Mouse (Mus musculus): ENCODE measurements at regions not wholly inside any gene's neighbourhood (a gene's known extent, or its start where the extent isn't known, plus 50 kb on each side); places are given as distances from the start of the nearest gene placed in this dataset. TPM values are rescaled to one million over a fixed set of nuclear protein-coding genes. Genes with fewer than 3 reads are reported as not detected.

DNA sequence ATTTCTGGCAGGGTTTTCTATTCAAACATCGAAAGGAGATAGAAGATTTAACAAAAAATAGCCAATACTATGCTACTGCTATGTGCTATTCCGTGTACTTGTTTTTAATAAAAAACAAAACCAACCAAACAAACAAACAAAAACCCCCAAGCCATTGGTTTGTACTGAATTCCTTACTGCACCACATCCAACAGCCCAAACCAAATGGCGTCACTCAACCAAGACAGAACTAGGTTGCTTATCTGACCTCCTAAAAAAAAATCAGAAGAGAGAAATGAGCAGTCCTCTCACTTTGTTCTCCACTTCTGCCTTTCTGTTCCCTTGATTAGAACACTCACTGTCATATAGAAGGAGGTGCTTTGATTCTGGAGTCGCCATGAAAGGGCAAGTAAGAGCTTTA, 68.6 kb upstream of the Klf7 start:
- Histone ChIP-seq H3K27ac (ENCODE audit: low read depth) (no peak overlapping the region), H3K4me3 (ENCODE audit: low read depth, low read length) (no peak overlapping the region), H3K36me3 (replicated peaks; ENCODE audit: control insufficient read depth, insufficient read depth, low read length) (no peaks in the 10 kb centered on the region), H3K4me1 (ENCODE audit: control insufficient read depth, insufficient read depth) (peaks cover 16% of the 10 kb centered on the region), H3K9ac (replicated peaks; ENCODE audit: low read depth, low read length) (no peak overlapping the region), H3K4me2 (ENCODE audit: low read depth, low read length) (no peak overlapping the region), H3K27me3 (ENCODE audit: control insufficient read depth, insufficient read depth, low read length) (no peaks in the 10 kb centered on the region), H3K9me3 (replicated peaks; ENCODE audit: control insufficient read depth, low read length) (no peaks in the 10 kb centered on the region)
- no peak for ATAC-seq (ENCODE audit: insufficient read depth, low read depth)
- 76% methylated on average over 4 of the region's 4 CpGs for WGBS
- TF ChIP-seq EP300 (IDR thresholded peaks at IDR 0.05; ENCODE audit: low read depth), result no peak
- no peak for TF ChIP-seq CTCF (IDR thresholded peaks at IDR 0.05; ENCODE audit: low read depth)
- DNase-seq (ENCODE audit: low spot score), result no peak

DNA sequence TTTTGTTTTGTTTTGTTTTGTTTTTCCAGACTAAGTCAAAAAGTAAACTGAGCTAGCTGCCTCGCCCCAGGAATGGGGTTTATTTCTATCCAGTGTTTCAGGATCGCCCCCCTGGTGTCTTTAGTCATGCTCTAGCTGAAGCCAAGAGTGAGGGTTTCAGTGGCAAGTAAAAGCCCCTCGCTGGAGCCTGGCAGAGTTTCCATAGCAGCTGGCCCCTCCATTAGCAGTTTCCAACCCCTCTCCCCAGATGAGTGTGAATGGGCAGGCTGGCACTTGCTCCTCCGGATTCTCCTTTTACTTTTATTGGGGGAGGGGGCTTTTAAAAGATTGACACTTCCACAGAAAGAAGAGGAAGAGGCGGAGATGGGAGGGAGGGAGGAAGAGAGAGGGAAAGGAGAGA, 68.0 kb upstream of the Klf7 start:
- Histone ChIP-seq H3K9me3 (replicated peaks; ENCODE audit: control insufficient read depth, low read length) (no peaks in the 10 kb centered on the region), H3K4me1 (ENCODE audit: control insufficient read depth, insufficient read depth) (peaks cover 15% of the 10 kb centered on the region), H3K36me3 (replicated peaks; ENCODE audit: control insufficient read depth, insufficient read depth, low read length) (no peaks in the 10 kb centered on the region), H3K4me2 (ENCODE audit: low read depth, low read length) (no peak overlapping the region), H3K27me3 (ENCODE audit: control insufficient read depth, insufficient read depth, low read length) (no peaks in the 10 kb centered on the region), H3K9ac (replicated peaks; ENCODE audit: low read depth, low read length) (no peak overlapping the region), H3K27ac (ENCODE audit: low read depth) (no peak overlapping the region), H3K4me3 (ENCODE audit: low read depth, low read length) (no peak overlapping the region)
- TF ChIP-seq EP300 (IDR thresholded peaks at IDR 0.05; ENCODE audit: low read depth), result no peak
- TF ChIP-seq CTCF (IDR thresholded peaks at IDR 0.05; ENCODE audit: low read depth), result no peak
- 46% methylated on average over 5 of the region's 5 CpGs for whole genome bisulfite sequencing
- no peak for DNase-seq (ENCODE audit: low spot score)
- ATAC-seq (ENCODE audit: insufficient read depth, low read depth), result no peak

DNA sequence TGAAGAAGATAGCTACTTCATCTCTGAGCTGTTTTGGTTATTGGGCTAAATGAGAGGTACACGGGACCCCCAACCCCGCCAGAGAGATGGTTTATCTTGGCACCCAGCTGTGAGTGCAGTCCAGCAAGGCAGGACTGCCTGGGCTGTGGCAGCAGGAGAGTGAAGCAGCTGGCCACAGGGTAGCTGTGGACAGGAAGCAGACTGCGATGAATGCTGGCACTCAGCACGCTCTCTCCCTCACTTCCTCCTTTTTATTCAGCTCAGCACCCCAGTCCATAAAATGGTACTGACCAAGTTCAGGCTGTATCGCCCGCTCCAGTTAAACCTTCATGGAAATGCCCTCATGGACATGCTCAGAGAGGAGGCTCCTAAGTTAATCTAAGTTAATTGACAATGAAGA, 67.4 kb upstream of the Klf7 start:
- TF ChIP-seq EP300 (IDR thresholded peaks at IDR 0.05; ENCODE audit: low read depth) (no peak), CTCF (IDR thresholded peaks at IDR 0.05; ENCODE audit: low read depth) (no peak)
- no peaks in the 10 kb centered on the region for H3K27me3 ChIP-seq (ENCODE audit: control insufficient read depth, insufficient read depth, low read length)
- H3K27ac ChIP-seq (ENCODE audit: low read depth), result no peak overlapping the region
- H3K4me3 ChIP-seq (ENCODE audit: low read depth, low read length), result no peak overlapping the region
- 31% methylated on average over 6 of the region's 6 CpGs for WGBS
- H3K4me1 ChIP-seq (ENCODE audit: control insufficient read depth, insufficient read depth), result peaks cover 11% of the 10 kb centered on the region
- H3K4me2 ChIP-seq (ENCODE audit: low read depth, low read length), result no peak overlapping the region
- no peak for DNase-seq (ENCODE audit: low spot score)
- H3K36me3 ChIP-seq (replicated peaks; ENCODE audit: control insufficient read depth, insufficient read depth, low read length), result no peaks in the 10 kb centered on the region
- H3K9me3 ChIP-seq (replicated peaks; ENCODE audit: control insufficient read depth, low read length), result no peaks in the 10 kb centered on the region
- no peak overlapping the region for H3K9ac ChIP-seq (replicated peaks; ENCODE audit: low read depth, low read length)
- ATAC-seq (ENCODE audit: insufficient read depth, low read depth), result no peak

DNA sequence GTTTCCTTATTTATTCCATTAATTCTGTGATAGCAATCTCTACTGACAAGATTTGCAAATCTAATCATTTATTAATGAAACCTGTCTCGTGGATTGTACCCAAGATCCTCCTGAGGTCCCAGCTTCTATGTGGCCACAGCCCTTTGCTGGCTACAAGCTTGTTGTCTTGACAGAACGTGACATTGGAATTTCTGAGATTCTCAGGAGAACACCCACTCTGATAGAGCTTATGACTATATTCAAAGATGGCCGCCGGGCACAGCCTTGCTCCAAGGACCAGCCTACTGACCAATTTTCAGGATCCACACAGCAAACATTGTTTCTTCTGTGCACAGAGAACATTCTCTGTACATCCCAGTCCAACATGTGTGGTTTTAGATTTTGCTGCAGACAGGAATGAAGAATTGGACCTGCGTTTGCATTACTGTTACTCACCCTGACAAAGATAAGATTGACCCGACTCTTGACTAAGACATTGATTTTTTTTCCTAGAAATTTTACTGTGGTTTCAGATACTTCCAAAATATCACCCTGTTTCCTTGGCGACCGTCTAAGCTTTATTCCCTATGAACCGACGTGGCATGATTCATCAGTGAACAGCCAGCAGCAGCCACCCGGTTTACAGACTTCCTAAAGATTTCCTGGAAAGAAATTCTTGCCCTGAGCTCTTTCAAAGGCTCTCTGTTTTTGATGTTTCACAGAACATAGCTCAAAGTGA, 65.9 kb upstream of the Klf7 start:
- no peak overlapping the region for H3K4me2 ChIP-seq (ENCODE audit: low read depth, low read length)
- no peak overlapping the region for H3K27ac ChIP-seq (ENCODE audit: low read depth)
- WGBS, result 67% methylated on average over 11 of the region's 11 CpGs
- H3K9me3 ChIP-seq (replicated peaks; ENCODE audit: control insufficient read depth, low read length), result no peaks in the 10 kb centered on the region
- ATAC-seq (ENCODE audit: insufficient read depth, low read depth) (no peak), DNase-seq (ENCODE audit: low spot score) (no peak)
- no peaks in the 10 kb centered on the region for H3K36me3 ChIP-seq (replicated peaks; ENCODE audit: control insufficient read depth, insufficient read depth, low read length)
- H3K4me1 ChIP-seq (ENCODE audit: control insufficient read depth, insufficient read depth), result peaks cover 8% of the 10 kb centered on the region
- no peaks in the 10 kb centered on the region for H3K27me3 ChIP-seq (ENCODE audit: control insufficient read depth, insufficient read depth, low read length)
- no peak overlapping the region for H3K4me3 ChIP-seq (ENCODE audit: low read depth, low read length)
- TF ChIP-seq EP300 (IDR thresholded peaks at IDR 0.05; ENCODE audit: low read depth), result no peak
- no peak for TF ChIP-seq CTCF (IDR thresholded peaks at IDR 0.05; ENCODE audit: low read depth)
- H3K9ac ChIP-seq (replicated peaks; ENCODE audit: low read depth, low read length), result no peak overlapping the region

DNA sequence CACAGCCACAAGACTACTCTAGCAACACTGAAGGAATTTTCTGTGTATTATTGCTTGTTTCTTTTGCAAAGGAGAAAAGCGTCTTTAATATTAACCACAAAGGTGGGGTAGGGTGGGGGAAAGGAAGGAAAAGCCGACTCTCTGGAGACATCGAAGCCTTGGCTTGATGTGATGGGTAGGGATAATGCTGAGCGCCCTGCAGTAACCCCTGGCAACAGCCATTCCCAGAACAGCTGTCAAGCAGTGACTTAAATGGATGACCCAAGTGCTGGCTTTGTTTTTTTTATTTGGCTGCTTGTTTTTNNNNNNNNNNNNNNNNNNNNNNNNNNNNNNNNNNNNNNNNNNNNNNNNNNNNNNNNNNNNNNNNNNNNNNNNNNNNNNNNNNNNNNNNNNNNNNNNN, 51.6 kb upstream of the Klf7 start:
- Histone ChIP-seq H3K9me3 (replicated peaks; ENCODE audit: control insufficient read depth, low read length) (no peaks in the 10 kb centered on the region), H3K36me3 (replicated peaks; ENCODE audit: control insufficient read depth, insufficient read depth, low read length) (no peaks in the 10 kb centered on the region), H3K9ac (replicated peaks; ENCODE audit: low read depth, low read length) (no peak overlapping the region), H3K4me3 (ENCODE audit: low read depth, low read length) (no peak overlapping the region), H3K27ac (ENCODE audit: low read depth) (no peak overlapping the region), H3K4me1 (ENCODE audit: control insufficient read depth, insufficient read depth) (no peaks in the 10 kb centered on the region), H3K27me3 (ENCODE audit: control insufficient read depth, insufficient read depth, low read length) (no peaks in the 10 kb centered on the region), H3K4me2 (ENCODE audit: low read depth, low read length) (no peak overlapping the region)
- 69% methylated on average over 4 of the region's 4 CpGs for WGBS
- no peak for ATAC-seq (ENCODE audit: insufficient read depth, low read depth)
- no peak for DNase-seq (ENCODE audit: low spot score)
- TF ChIP-seq CTCF (IDR thresholded peaks at IDR 0.05; ENCODE audit: low read depth) (no peak), EP300 (IDR thresholded peaks at IDR 0.05; ENCODE audit: low read depth) (no peak)

DNA sequence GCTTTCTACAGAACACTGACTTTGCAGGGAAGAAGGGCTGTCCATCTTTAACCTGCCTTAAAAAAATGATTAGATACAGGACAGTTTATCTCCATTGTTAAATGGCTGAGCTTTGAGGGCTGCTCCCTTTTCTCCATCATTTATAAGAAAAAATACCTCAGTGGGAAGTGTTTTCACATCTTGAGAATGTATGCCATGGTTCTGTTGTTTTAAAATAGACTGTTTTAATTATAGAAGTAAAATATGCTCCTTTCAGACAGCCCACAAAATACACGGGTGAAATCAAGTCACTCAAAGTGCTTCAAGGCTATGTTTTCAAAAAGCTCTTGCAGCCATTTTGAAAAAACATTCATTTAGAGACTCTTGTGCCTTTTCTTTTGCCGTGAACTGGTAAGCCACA, 50.0 kb upstream of the Klf7 start:
- Histone ChIP-seq H3K36me3 (replicated peaks; ENCODE audit: control insufficient read depth, insufficient read depth, low read length) (no peaks in the 10 kb centered on the region), H3K9ac (replicated peaks; ENCODE audit: low read depth, low read length) (no peak overlapping the region), H3K27me3 (ENCODE audit: control insufficient read depth, insufficient read depth, low read length) (no peaks in the 10 kb centered on the region), H3K27ac (ENCODE audit: low read depth) (no peak overlapping the region), H3K4me2 (ENCODE audit: low read depth, low read length) (no peak overlapping the region), H3K4me1 (ENCODE audit: control insufficient read depth, insufficient read depth) (no peaks in the 10 kb centered on the region), H3K9me3 (replicated peaks; ENCODE audit: control insufficient read depth, low read length) (no peaks in the 10 kb centered on the region), H3K4me3 (ENCODE audit: low read depth, low read length) (no peak overlapping the region)
- ATAC-seq (ENCODE audit: insufficient read depth, low read depth) (no peak), DNase-seq (ENCODE audit: low spot score) (no peak)
- WGBS, result 65% methylated on average over 2 of the region's 2 CpGs
- TF ChIP-seq EP300 (IDR thresholded peaks at IDR 0.05; ENCODE audit: low read depth) (no peak), CTCF (IDR thresholded peaks at IDR 0.05; ENCODE audit: low read depth) (no peak)

Small RNA genes in the stretch of these regions (microRNA-seq; reads per million reads assigned to microRNA genes)
- not detected for gene Gm25748
